Mouse (Mus musculus) heart, postnatal 0 days (tissue): ENCODE measurements at regions not wholly inside any gene's neighbourhood (a gene's known extent, or its start where the extent isn't known, plus 50 kb on each side); places are given as distances from the start of the nearest gene placed in this dataset.

Source experiments
- ATAC-seq: fragments of 200-750 bp; cut with Nextera tagmentation; 2 replicates; pipeline ENCODE4 v1.8.0; 2017; ENCODE audit warnings: low read depth, moderate number of reproducible peaks, moderate library complexity; ENCODE audit not compliant: insufficient read depth
- DNase-seq: peaks from one replicate; pipeline ENCODE4 v3.0.0-alpha.2; 2016; ENCODE audit warnings: low spot score
- H3K27ac ChIP-seq: fragments of 300-500 bp; sonication (generic); 2 replicates; pipeline ENCODE4 v1.5.1; 2014; ENCODE audit warnings: low read depth, mild to moderate bottlenecking
- H3K27me3 ChIP-seq: fragments of 300-500 bp; sonication (generic); 2 replicates; pipeline ENCODE4 v1.6.1; 2014; ENCODE audit warnings: low read length, mixed read lengths; ENCODE audit not compliant: control insufficient read depth, insufficient read depth
- H3K36me3 ChIP-seq: fragments of 300-500 bp; sonication (generic); replicated peaks from 2 replicates; pipeline ENCODE4 v1.6.1; 2014; ENCODE audit warnings: low read length, mixed read lengths; ENCODE audit not compliant: control insufficient read depth, insufficient read depth
- H3K4me1 ChIP-seq: fragments of 300-500 bp; sonication (generic); 2 replicates; pipeline ENCODE4 v1.6.1; 2014; ENCODE audit warnings: antibody characterized with exemption; ENCODE audit not compliant: control insufficient read depth, insufficient read depth
- H3K4me2 ChIP-seq: fragments of 300-500 bp; sonication (generic); 2 replicates; pipeline ENCODE4 v1.6.1; 2014; ENCODE audit warnings: low read depth, mild to moderate bottlenecking, low read length, moderate library complexity
- H3K4me3 ChIP-seq: fragments of 300-500 bp; sonication (generic); 2 replicates; pipeline ENCODE4 v1.5.1; 2014; ENCODE audit warnings: low read depth, low read length
- H3K9ac ChIP-seq: fragments of 300-500 bp; sonication (generic); replicated peaks from 2 replicates; pipeline ENCODE4 v1.6.1; 2014; ENCODE audit warnings: low read depth, low read length, mixed read lengths
- H3K9me3 ChIP-seq: fragments of 300-500 bp; sonication (generic); replicated peaks from 2 replicates; pipeline ENCODE4 v1.6.1; 2016; ENCODE audit warnings: low read length; ENCODE audit not compliant: control insufficient read depth
- CTCF ChIP-seq: IDR thresholded peaks from 2 replicates; pipeline ENCODE4 v1.5.1; 2016; ENCODE audit warnings: antibody characterized with exemption, control low read depth, low read depth
- EP300 ChIP-seq: IDR thresholded peaks from 2 replicates; pipeline ENCODE4 v1.6.1; 2016; ENCODE audit warnings: antibody characterized with exemption, low read depth
- WGBS: fragments of 180-500 bp; shearing (Covaris S2); extraction: QIAGEN DNeasy Blood & Tissue Kit; methylation state at CpG from one replicate; pipeline ENCODE4 v1.1.7; 2014; 5-methylcytosine and 5-hydroxymethylcytosine counted together

GRCm38 (mm10) chr5:45923907-45924594, 66.6 kb upstream of the Lcorl start:
- no peaks in the 10 kb centered on the region for H3K9me3 ChIP-seq
- no peak overlapping the region for H3K4me3 ChIP-seq
- H3K4me1 ChIP-seq, result no peaks in the 10 kb centered on the region
- ATAC-seq, result no peak
- TF ChIP-seq EP300, result no peak
- no peak for TF ChIP-seq CTCF
- H3K4me2 ChIP-seq, result no peak overlapping the region
- H3K9ac ChIP-seq, result no peak overlapping the region
- no peak for DNase-seq
- H3K27me3 ChIP-seq, result no peaks in the 10 kb centered on the region
- H3K36me3 ChIP-seq, result no peaks in the 10 kb centered on the region
- H3K27ac ChIP-seq, result no peak overlapping the region
- whole genome bisulfite sequencing, result 78% methylated on average over 3 of the region's 3 CpGs
